Mouse (Mus musculus) frontal cortex, adult 2 months (tissue): Measurements from ENCODE around the gene Ece2. TPM values are rescaled to one million over a fixed set of nuclear protein-coding genes. Genes with fewer than 3 reads are reported as not detected.

Experiments
- DNase-seq, 2 experiments: peaks; one replicate each; pipeline ENCODE4 v3.0.0; 2022; ENCODE audit warnings: low spot score in 1 of 2; ENCODE audit errors: extremely low spot score in 1 of 2
- polyA plus RNA-seq: library from polyadenylated mRNA; depleted of rRNA; stranded (reverse); fragments of >200 nt; gene quantifications from 2 replicates; pipeline ENCODE4 v1.2.3, GENCODE M21; 2012; rRNA removed

Gene Ece2
- polyA plus RNA-seq = 36.6 and 42.7 TPM in 2 replicates

- DNase-seq = no peak
These were observed at the start of gene Ece2 for GRCm38 (mm10) chr16:20629731-20630634. TSS of gene Ece2 (plus strand) at chr16:20629828.

- peak in 1 of 2 experiments; percentile 56 for DNase-seq
These were observed 40.2 kb upstream of the Ece2 start, which contains the start of gene Vwa5b2 for GRCm38 (mm10) chr16:20589366-20589938. TSS of gene Vwa5b2 (plus strand) at chr16:20589471.

GRCm38 (mm10) chr16:20589939-20590679 is 39.5 kb upstream of the Ece2 start:
- peak in 1 of 2 experiments; percentile 69 for DNase-seq

GRCm38 (mm10) chr16:20590680-20591038 is 39.0 kb upstream of the Ece2 start:
- no peak for DNase-seq

- DNase-seq = no peak
These were observed 38.4 kb upstream of the Ece2 start for GRCm38 (mm10) chr16:20591076-20591705.

GRCm38 (mm10) chr16:20595060-20595673 is 34.5 kb upstream of the Ece2 start:
- no peak for DNase-seq

GRCm38 (mm10) chr16:20595737-20596136 is 33.9 kb upstream of the Ece2 start:
- DNase-seq = no peak

- no peak for DNase-seq
These were observed 32.8 kb upstream of the Ece2 start for GRCm38 (mm10) chr16:20596687-20597441.

GRCm38 (mm10) chr16:20600511-20600910 is 29.1 kb upstream of the Ece2 start:
- DNase-seq = no peak

GRCm38 (mm10) chr16:20604705-20605104 is 24.9 kb upstream of the Ece2 start:
- DNase-seq = no peak

- peak in 1 of 2 experiments; percentile 87 for DNase-seq
These were observed 18.9 kb upstream of the Ece2 start for GRCm38 (mm10) chr16:20610501-20611356.

- DNase-seq = peak; percentile 76 to 77
These were observed 18.0 kb upstream of the Ece2 start, which contains the start of the genes Eef1akmt4, Gm49333 and Alg3 for GRCm38 (mm10) chr16:20611357-20612227. TSS of gene Eef1akmt4 (plus strand) at chr16:20611593. TSS of gene Gm49333 (plus strand) at chr16:20611610. TSS of gene Alg3 (minus strand) at chr16:20611735.

- DNase-seq = no peak
These were observed 9.9 kb upstream of the Ece2 start for GRCm38 (mm10) chr16:20619541-20620398.

GRCm38 (mm10) chr16:20620399-20620735 is 9.3 kb upstream of the Ece2 start:
- DNase-seq = no peak

GRCm38 (mm10) chr16:20620751-20621190 is 8.9 kb upstream of the Ece2 start:
- no peak for DNase-seq

GRCm38 (mm10) chr16:20621191-20621990 is 8.2 kb upstream of the Ece2 start, which contains the start of gene Camk2n2:
TSS of gene Camk2n2 (minus strand) at chr16:20621287.
- no peak for DNase-seq
